20 mouse cellular contexts compared by ENCODE assay signal in genomic region chr11:62513311-62513710, GRCm38 (mm10).
"Had no signal": no experiment of that assay in that cellular context is flagged by ENCODE, and none has a peak within 500 bp of the region (broad histone marks: within the 10 kb centered on the region; RNA-seq: fewer than 3 reads in every experiment).

No protein-coding gene starts in this region.

- H3K9ac ChIP-seq: liver, postnatal 0 days; lung, embryonic 15.5 days; midbrain, embryonic 12.5 days; neural tube, embryonic 13.5 days; neural tube, embryonic 15.5 days had no signal

- H3K27ac ChIP-seq: lung, embryonic 15.5 days; macrophage; midbrain, embryonic 10.5 days; midbrain, embryonic 12.5 days; neural tube, embryonic 13.5 days; neural tube, embryonic 15.5 days had no signal

- ATAC-seq: liver, postnatal 0 days; lung, postnatal 0 days; midbrain, embryonic 16.5 days had no signal

- H3K9me3 ChIP-seq: lung, embryonic 15.5 days; midbrain, embryonic 10.5 days; midbrain, embryonic 12.5 days; neural tube, embryonic 13.5 days; neural tube, embryonic 15.5 days had no signal

- H3K4me3 ChIP-seq: lung, embryonic 15.5 days; midbrain, embryonic 10.5 days; midbrain, embryonic 12.5 days; myocyte; neural tube, embryonic 13.5 days; neural tube, embryonic 15.5 days had no signal

- H3K27me3 ChIP-seq: lung, embryonic 15.5 days; midbrain, embryonic 12.5 days; neural tube, embryonic 13.5 days; neural tube, embryonic 15.5 days had no signal

- H3K4me1 ChIP-seq: lung, embryonic 15.5 days; neural tube, embryonic 13.5 days; neural tube, embryonic 15.5 days had no signal

- H3K36me3 ChIP-seq: lung, embryonic 15.5 days; midbrain, embryonic 12.5 days; neural tube, embryonic 13.5 days; neural tube, embryonic 15.5 days had no signal

- DNase-seq: liver, postnatal 0 days; lung, adult 2 months; lung, postnatal 14 days; lung, postnatal 36 days; midbrain, embryonic 14.5 days; retina, postnatal 1 day; right cerebral cortex, adult 18-20 months; right cerebral cortex, postnatal 25 days; thymus, adult 18-20 months; thymus, postnatal 14 days; thymus, postnatal 36 days had no signal

- H3K4me2 ChIP-seq: lung, embryonic 15.5 days; midbrain, embryonic 12.5 days; neural tube, embryonic 13.5 days; neural tube, embryonic 15.5 days had no signal
